Mouse (Mus musculus) cerebellum, postnatal 25 days (tissue): ENCODE data around the gene Cbll1.
A peak's percentile ranks its signal among the peaks of the same experiment; 100 is the strongest.

Experiments
- DNase-seq, 2 experiments: peaks; one replicate each; pipeline ENCODE4 v3.0.0; 2021; ENCODE audit warnings: mixed read lengths in 2 of 2

The Cbll1 gene

DNA sequence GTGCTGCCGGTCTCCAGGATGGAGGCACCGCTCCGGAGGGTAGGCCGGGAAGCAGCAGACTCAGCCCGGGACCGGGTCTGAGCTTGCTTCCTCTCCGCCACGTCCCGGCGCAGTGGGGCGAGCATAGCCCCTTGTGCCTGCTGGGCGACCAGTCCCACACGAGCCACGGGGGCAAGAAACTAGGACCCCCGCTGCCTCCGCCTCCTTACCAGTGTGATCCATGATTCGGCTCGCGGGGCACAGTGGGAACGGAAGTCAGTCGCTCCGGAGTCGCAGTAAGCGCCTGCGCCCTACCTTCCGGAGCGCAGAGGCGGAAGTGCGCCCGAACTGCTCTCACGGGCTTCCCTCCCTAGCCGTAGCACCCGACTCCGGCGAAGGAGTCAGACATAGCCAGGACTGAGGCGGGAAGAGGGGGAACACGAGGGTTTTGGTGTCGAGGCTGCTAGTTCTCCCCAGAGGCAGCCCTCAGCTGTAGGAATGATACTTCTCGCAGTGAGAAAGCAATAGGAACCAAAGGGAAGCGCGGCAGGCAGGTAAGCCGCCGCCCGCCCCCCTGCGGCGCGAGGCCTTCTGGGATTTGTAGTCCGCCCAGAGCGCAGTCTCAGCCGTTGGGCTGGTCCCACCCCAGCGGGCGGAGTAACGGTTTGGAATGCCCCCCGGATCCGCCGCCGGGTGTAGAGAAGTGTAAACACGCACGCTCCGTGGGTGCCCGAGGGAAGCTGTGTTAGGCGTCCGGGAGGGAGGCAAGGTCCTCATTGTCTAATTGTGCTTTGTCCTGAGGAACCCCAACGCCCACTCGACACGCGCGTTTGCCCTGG lies at the start of gene Cbll1:
Cbll1 (minus strand) TSS at position 303 of the 818 bp plus-strand sequence.
- peak; percentile 99 to 100 for DNase-seq

DNA sequence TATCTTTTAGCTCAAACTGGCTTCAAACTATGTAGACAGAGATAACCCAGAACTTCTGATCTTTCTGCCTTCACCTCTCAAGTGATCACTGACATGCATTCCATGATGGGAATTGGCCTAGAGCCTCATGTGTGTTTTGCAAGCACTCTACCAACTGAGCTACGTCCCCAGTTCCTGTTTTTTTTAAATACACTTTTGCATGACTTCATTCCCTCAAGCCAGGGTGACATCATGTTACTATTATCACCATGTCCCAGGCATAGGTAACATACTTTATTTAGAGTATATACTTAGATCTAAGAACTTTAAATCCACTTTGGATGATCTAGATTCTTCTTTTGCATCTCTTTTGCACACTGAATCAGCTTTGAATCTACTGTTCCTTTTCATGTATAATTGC lies 46.6 kb upstream of the Cbll1 start:
- no peak for DNase-seq

- no peak for DNase-seq
These were observed 45.8 kb upstream of the Cbll1 start for GRCm38 (mm10) chr12:31545219-31545618.

DNA sequence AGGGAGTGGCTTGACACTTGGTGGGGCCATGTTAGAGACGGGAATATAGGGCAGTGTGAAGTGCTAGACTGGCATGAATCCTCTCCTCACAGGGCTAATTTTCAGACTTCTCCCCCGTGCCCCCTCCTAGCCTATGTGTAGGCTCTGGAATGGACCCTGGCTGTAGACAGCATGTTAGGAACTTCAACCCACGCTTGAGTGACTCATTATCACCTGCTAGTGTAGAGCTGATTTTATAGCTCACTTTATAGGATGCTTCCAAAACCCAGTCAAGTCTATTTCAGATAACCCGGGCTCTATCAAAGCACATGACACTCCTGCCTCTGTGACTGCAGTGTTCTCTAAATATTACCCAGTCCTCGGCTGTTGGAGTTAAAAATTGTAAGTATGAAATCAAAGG lies 42.1 kb upstream of the Cbll1 start:
- no peak for DNase-seq

DNA sequence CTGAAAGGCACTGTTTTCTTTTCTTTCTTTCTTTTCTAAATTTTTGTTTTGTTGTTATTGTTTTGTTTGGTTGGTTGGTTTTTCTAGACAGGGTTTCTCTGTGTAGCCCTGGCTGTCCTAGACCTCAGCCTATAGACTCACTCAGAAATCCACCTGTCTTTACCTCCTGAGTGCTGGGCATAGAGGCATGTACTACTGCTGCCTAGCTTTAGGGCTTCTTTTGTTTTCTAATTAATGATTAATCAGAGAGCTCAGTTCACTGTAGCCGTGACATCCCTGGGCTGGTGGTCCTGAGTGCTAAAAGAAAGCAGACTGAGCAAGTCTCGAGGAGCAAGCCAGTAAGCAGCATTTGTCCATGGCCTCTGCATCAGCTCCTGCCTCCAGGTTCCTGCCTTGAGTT lies 40.4 kb upstream of the Cbll1 start:
- no peak for DNase-seq

DNA sequence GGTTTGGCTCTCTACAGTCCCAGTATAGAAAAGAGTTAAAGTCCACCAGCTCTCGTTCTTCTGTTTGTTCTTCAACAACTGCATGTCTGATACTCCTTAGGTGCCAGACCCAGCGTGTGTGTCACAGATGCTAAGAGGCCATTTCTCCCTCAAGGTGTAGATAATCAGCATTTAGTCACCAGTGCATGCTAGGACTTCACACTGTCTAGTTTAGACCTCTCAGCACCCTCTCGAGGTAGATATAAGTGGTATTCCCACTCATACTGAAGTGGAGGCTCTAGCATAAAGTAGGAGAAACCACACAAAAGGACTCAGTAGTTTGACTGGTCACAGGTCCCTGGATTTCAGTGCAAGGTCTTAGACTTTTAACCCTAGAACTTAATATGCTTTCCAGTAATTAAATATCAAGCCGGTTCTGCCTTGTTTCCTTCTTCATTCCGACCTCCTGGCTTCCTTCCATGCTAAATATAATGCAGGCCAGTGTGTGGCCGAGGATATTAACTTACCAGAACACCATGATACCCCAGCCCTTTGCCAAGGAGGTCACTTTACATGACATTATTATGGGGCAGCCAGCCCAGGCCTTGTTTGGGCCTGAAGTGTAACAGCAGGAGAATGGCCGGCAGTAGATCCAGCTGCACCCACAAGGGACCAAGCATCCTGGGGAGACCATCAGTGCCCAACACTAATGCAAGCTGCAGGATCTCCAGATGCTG lies 38.3 kb upstream of the Cbll1 start:
- no peak for DNase-seq

- no peak for DNase-seq
These were observed 34.8 kb upstream of the Cbll1 start for GRCm38 (mm10) chr12:31534060-31534843.

GRCm38 (mm10) chr12:31533218-31533908 lies 33.9 kb upstream of the Cbll1 start:
- DNase-seq = no peak

DNA sequence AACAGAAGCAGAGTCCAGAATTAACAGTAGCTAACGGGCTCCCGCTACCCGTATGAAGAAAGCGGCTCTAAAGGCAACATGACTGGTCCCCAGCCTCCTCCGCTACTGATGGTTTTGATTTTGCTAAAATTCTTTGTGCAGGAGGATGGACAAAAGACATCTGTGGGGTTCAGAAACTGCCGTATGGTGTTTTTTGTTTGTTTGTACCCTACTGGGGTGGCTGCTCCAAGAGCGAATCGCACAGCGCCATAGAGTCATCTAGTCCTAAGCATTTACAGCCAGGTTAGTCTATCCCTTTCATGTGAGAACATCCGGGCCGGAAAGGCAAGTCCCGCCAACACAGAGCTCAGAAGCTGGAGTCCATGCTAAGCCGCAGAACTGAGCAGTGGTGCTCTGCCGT lies 32.6 kb upstream of the Cbll1 start:
- no peak for DNase-seq

GRCm38 (mm10) chr12:31527407-31527806 lies 28.0 kb upstream of the Cbll1 start:
- DNase-seq = peak in 1 of 2 experiments; percentile 5

- no peak for DNase-seq
These were observed 22.0 kb upstream of the Cbll1 start for GRCm38 (mm10) chr12:31521371-31521770.

- DNase-seq = peak in 1 of 2 experiments; percentile 55
These were observed 20.7 kb upstream of the Cbll1 start for GRCm38 (mm10) chr12:31520119-31520518.

GRCm38 (mm10) chr12:31513724-31514503 lies 14.5 kb upstream of the Cbll1 start:
- no peak for DNase-seq

DNA sequence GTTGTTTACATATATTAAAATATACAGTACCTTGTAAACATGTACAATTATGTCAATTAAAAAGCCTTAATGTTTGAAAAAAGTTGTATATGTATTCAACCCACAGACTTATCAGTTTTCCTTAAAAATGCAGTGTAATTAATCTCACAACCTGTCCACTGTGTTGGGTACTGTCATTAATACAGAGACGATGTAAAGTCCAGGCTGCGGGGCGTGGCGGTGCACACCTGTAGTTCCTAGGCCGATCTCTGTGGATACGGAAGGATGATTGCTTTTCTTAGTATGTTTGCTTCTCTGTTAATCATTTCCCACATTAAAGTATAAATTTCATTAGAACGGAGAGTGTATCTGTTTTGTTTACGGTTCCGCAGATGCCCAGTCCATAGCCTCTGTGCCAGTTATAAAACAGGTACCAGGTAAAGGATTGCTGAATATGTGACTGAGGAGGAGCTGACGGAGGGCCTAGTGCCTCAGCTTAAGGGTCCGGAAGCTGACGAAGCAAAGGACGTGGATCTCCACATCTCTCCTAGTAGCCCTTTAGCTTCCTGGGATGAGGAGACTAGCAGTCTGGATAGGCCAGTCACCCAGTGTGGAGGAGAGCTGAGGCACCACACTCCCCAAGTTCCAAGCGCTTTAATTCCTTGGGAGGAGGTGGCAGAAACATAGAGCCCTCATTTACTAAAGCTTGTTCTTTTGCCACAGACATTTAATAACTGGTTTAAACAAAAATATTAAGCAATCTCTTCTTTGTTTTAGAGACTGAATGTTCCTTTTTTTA lies 13.4 kb upstream of the Cbll1 start:
- no peak for DNase-seq

DNA sequence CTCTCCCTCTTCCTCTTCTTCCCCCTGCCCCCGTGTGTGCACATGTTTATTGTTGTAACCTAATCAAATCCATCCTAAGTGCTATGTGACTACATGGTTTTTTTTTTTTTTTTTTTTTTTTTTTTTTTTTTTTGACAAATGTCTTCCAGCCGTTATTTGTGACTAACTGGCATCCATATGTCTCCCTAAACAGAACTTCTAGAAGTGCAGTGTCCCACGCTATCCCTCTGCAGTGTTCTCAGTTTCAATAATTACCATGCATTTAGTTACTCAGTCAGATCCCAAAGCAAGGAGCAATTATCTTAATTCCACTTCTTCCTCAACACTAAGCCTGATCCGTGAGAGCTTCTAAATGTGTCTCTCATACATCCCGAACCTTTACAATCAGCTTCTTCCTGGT lies 11.8 kb upstream of the Cbll1 start:
- DNase-seq = no peak

- DNase-seq = peak in 1 of 2 experiments; percentile 9
These were observed 9.1 kb upstream of the Cbll1 start for GRCm38 (mm10) chr12:31508496-31508895.

DNA sequence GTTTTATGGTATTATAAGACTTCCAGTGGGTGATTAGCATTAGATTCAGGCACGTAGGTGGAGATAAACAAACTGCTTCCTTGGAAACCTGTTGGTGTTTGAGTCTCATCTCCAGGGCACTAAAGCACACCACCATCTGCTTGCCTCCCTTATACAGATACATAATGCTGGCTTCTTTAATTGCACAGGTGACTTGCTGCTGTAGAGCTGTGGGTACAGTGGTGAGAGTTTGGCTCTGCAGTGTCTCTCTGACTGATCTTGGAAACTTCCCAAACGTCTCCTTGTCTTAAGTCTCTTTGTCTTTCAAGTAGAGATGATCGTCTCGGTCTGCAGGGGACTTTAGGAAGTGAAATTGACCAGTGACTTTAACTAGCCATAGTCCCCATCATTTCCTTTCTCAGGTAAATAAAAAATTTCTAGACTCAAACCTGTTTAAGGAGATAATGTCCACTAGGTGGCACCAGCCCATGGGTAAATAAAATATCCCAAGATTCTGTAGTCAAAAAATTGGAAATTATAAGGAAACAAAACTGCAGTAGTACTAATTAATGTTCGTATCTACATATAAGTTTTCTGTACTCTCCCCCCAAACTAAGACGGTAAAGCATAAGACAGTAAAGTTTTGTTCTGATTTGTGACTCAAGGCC lies 8.4 kb upstream of the Cbll1 start:
- peak; percentile 19 to 57 for DNase-seq

GRCm38 (mm10) chr12:31503211-31503610 lies 3.8 kb upstream of the Cbll1 start:
- DNase-seq = no peak

GRCm38 (mm10) chr12:31501266-31501665 lies 1.9 kb upstream of the Cbll1 start:
- DNase-seq = no peak

DNA sequence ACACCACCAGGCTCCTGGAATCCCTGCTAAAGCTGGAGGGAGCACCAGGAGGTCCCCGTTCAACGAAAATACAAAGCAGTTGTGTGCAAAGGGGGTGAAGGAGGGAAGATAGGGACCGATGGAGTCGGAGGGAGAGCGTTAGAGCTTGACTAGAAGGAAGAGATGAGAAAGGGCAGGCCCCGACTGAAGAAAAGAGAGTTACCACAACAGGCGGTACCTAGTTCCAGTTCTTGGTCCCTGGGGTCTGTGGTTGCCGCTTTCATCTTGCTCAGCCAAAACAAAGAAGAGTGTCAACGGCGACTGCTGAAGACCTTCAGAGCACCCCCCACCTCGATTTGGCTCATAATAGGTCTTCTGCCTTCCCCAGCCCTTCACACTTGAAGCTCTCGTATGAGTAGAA lies 780 bp upstream of the Cbll1 start:
- no peak for DNase-seq

- DNase-seq = no peak
These were observed 491 bp downstream of the Cbll1 start for GRCm38 (mm10) chr12:31498936-31499313.
